Mouse (Mus musculus): ENCODE measurements around the gene Fuom. TPM values are rescaled to one million over a fixed set of nuclear protein-coding genes. Genes with fewer than 3 reads are reported as not detected.

Fuom gene
- polyA plus RNA-seq (2012; rRNA removed): 100 and 110 TPM in 2 replicates

DNA sequence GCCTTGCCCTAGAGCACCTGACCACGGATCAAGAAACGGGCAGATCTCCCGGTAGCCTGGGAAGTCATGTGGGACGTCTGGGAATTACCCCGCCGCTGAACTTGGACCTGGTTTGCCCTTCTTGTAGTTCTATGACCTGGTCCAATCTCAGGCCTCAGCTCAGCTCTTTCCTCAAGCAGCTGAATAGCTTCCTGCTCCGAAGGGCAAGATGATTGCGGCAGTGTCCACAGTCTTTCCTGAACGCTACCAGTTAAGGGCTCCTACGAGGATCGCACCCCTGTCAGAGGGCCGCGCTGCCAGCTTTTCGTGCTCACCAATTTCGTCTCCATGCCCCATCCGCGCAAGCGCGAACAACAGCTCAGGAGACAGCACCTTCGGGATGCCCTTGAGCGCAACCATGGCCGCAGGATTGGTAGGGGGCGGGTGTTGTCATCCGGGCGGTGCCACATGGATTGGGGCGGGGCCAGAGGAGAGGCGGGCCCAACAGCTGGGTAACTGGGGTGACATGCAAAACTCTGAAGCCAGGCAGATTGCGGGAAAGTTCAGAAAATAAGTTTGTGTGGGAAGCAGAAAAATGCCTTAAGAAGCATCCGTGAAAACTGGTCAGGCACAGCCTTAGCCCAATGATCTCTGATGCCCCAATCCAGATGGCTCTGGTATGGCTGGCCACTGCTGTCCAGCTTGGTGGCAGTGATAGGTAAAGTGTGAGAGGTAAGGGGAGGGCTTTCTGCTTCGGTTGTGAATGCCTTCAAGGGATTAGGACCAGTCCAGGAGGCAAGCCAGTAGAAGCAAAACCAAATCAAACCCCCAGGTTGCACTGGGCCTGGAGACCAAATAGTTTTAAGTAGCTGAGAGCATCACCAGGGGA lies at the start of gene Fuom:
Gene Fuom, minus strand, starts transcription at position 449 of the 868 bp plus-strand sequence.

DNA sequence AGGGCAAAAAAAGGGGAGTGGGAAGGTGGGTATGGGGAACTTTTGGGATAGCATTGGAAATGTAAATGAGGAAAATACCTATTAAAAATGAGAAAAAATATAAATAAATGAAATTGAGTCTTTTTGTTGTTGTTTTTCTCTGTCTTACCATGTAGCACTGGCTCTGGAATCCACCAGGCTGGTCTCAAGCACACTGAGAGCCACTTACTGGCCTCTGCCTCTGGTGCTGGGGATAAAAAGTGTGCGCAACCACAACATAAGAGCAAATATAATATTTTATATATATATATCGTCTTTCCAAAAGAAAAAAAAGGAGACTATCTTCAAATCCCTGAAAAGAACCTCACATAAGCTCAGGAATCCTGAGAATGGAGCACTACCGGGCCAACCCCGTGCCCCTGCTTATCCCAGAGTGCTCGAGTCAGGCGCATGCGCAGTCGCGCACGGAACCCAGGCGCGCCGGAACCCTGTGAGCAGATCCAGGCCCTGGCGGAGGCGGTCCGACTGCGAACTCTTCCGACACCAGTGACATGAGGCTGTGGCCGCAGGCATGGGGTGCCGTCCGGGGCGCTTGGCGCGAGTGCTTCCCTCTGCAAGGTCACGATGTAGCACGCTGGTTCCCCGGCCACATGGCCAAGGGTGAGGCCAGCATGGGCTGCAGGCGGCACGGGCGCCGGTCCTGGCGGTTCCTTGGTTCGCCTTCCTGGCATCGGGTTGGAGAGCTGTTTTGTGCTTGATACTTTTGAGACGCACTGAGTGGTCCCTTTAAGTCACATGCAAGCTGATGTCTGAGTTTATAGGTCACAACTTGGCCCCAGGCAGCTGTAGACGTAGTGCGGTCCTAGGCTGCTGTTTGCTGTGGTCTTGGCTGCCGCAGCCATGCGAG lies 35.1 kb upstream of the Fuom start, which contains the start of gene Mtg1:
Gene Mtg1, plus strand, starts transcription at position 430 of the 886 bp plus-strand sequence.

DNA sequence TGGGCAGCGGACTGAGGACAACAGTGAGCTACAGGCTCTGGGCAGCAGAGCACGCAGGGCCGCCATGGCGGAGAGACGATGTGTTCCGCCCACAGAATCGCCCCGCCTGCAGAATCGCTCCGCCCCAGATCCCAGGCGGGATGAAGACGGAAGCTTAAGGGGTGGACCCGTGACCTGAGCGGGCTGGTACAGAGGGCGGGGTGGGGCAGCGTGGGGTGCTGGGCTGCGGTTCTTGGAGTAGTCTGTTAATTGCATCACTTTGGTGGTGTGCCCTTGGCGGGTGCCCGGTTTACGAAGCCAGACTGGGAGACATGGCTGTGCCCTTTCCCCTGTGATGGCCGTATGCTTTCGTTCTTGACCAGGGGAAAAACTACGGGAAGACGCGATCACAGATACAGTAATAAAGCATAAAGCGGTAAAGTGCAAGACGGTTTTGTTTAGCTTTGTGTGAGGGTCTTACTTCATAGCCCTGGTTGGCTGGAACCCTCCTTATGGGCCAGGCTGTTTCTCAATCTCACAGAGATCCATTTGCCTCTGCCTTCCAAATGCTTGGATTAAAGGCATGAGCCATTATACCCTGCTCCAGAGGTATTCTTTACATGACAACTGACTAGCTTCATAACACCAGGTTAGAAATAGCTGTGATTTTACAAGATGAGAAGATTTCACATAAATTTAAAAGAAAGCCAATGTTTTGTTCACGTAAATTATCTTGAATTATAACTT lies 14.3 kb upstream of the Fuom start, which contains the start of gene Echs1:
Gene Echs1, minus strand, starts transcription at position 148 of the 726 bp plus-strand sequence.

DNA sequence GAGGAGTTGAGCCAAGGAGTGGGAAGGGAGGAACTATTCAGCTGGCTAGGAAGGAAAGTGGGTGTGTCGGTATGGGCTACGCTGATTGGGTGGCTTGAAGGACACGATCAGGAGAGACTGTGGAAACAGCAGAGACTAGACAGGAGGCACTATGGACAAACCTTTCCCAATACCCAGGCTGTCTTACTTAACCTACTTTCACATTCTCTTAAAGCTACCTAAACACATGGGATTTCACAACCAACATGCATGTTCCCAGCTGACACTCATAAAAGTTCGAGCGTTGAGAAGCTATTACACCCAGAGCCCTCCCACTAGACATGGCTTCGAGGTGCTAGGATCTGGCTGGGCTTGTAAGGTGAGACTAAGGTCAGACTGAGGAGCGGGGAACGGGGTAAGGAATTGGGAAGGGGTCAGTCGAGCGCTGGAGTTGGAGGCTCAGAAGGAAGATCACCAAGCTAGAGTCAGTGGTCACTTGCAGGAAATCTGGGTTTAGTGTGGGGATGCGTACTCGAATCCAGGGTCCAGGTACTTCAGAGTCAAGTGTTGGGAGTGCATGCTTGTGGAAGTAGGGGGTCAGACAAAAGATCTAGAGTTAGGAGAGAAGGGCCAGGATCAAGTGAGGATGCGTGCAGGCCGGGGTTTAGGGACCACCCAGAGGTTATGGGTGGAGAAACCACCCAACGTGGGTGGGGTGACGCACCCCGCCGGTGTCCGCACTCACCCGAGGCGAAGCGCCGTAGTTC lies 13.5 kb upstream of the Fuom start, which contains the start of gene Paox:
Gene Paox, plus strand, starts transcription at position 217 of the 746 bp plus-strand sequence.

DNA sequence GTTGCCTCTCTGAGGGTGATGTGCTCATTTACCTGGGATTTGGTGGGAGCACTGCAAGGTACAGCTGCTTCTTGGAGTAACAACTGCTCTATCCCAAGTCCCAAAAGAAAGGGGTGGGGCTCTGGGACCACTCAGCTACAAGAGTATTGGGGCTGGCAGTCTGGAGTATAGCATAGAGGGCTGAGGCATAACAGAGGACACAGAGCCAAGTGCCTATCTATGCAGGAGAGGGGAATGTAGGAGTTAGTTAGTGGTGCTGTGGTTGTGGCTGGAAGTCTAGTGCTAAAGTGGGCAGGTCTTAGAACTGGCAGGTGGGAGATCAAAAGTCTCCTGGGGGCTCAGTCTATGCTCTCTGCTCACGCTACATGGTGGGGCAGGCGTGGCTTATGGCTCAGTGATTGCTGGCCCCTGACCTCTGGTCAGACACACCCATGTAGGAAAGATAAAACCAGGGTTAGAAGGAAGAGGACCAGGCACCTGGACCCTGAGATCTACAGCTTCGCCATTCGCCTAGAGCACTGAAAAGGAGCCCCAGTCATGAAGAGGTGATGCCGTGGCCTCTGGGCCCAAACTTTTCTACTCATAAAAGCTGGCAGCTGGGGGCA lies 9.2 kb downstream of the Fuom start, which contains the start of gene Prap1:
Gene Prap1, plus strand, starts transcription at position 472 of the 605 bp plus-strand sequence.

DNA sequence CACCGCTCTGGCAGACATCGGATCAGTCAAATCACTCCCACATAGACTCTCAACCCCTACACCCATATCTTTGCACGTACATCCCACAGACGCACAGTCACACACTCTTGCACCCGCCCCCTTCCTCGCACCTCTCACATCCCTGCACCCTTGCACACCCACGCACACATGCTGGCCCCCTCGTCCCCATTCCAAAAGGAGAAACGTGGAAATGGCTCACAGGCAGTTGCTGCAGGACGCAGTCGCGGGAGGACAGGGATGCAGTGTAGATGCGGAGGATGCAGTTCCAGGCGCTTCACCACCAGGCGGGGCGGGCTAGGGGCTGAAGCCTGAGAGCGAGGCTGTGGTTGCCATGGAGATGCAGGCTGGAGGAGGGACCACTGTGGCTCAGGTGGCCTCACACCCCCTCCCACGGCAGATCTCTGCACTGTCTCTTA lies 20.0 kb downstream of the Fuom start, which contains the start of gene Caly:
Gene Caly, minus strand, starts transcription at position 307 of the 437 bp plus-strand sequence.

DNA sequence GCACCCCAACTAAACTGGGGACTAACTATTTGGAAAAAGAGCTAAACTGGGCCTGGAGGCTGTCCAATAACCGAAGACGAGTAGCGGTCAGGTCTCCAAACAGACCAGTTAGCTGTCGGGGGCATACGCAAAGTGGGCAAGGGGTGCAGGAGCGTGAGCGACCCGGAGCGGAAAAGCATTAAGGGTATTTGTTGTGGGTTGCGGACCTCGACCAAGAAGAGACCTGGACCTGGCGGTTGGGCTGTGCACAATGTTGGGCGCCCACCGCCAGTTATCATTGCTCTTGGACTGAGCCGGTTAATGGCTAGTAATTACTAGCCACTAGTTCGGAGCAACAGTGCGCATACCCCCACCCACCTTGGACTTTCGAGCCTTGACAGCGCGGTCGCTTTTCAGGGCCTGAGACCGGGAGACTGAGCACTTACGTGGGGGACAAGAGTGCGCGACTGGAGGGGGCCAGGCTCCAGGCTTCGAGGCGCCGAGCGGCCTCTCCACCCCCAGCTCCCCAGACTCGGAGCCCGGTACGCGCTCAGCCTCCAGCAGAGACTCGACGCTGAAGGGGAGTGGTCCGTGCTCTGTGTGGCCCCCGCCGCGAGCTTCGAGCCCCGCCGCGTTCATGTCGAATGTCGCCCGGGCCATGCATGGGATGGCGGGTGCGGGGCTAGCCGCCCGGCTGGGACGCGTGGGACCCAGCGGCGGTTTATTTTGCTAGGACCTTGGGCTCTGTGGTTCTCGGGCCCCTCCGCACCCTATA lies 53.7 kb downstream of the Fuom start, which contains the start of gene Msx3:
Gene Msx3, minus strand, starts transcription at position 729 of the 754 bp plus-strand sequence.

Other genes with a start within 250 kb of the Fuom start
- gene Kndc1, start 207.7 kb downstream of the Fuom start, polyA plus RNA-seq (2012; rRNA removed): 0.26 and 0.41 TPM in 2 replicates
- 0.23 TPM in 1 of 2 replicates, not detected in the other for gene Utf1, start 158.7 kb downstream of the Fuom start, polyA plus RNA-seq (2012; rRNA removed)
- gene 6430531B16Rik, start 123.7 kb downstream of the Fuom start, polyA plus RNA-seq (2012; rRNA removed): 0.16 TPM in 2 replicates
- 4.5 and 5.3 TPM in 2 replicates for gene Adam8, start 109.9 kb downstream of the Fuom start, polyA plus RNA-seq (2012; rRNA removed)
- gene Zfp511, start 66.0 kb downstream of the Fuom start, polyA plus RNA-seq (2012; rRNA removed): 55.6 and 88.0 TPM in 2 replicates
- 13.5 and 15.3 TPM in 2 replicates for gene Tubgcp2, start 65.8 kb downstream of the Fuom start, polyA plus RNA-seq (2012; rRNA removed)
- gene Msx3, start 53.4 kb downstream of the Fuom start, polyA plus RNA-seq (2012; rRNA removed): 0.08 and 0.16 TPM in 2 replicates
- gene Caly, start 19.9 kb downstream of the Fuom start, polyA plus RNA-seq (2012; rRNA removed): 4.1 and 5.0 TPM in 2 replicates
- 14.8 and 25.0 TPM in 2 replicates for gene Prap1, start 9.0 kb downstream of the Fuom start, polyA plus RNA-seq (2012; rRNA removed)
- 8.3 and 9.1 TPM in 2 replicates for gene Paox, start 13.4 kb upstream of the Fuom start, polyA plus RNA-seq (2012; rRNA removed)
- 112 and 131 TPM in 2 replicates for gene Echs1, start 14.0 kb upstream of the Fuom start, polyA plus RNA-seq (2012; rRNA removed)
- 14.0 and 15.3 TPM in 2 replicates for gene Mtg1, start 35.1 kb upstream of the Fuom start, polyA plus RNA-seq (2012; rRNA removed)
- 0.93 and 1.4 TPM in 2 replicates for gene Sprn, start 52.4 kb upstream of the Fuom start, polyA plus RNA-seq (2012; rRNA removed)
- not detected in 2 replicates for gene Olfr522, start 62.3 kb upstream of the Fuom start, polyA plus RNA-seq (2012; rRNA removed)
- gene Olfr523, start 70.8 kb upstream of the Fuom start, polyA plus RNA-seq (2012; rRNA removed): 0.10 TPM in 1 of 2 replicates, not detected in the other
- gene Olfr524, start 103.5 kb upstream of the Fuom start, polyA plus RNA-seq (2012; rRNA removed): not detected in 2 replicates
- gene Cd163l1, start 115.8 kb upstream of the Fuom start, polyA plus RNA-seq (2012; rRNA removed): 0.30 and 0.50 TPM in 2 replicates
- gene 5830411N06Rik, start 144.8 kb upstream of the Fuom start, polyA plus RNA-seq (2012; rRNA removed): 0.16 TPM in 1 of 2 replicates, not detected in the other
- gene Olfr525, start 218.4 kb upstream of the Fuom start, polyA plus RNA-seq (2012; rRNA removed): not detected in 2 replicates
- gene Olfr527, start 231.6 kb upstream of the Fuom start, polyA plus RNA-seq (2012; rRNA removed): not detected in 2 replicates